Mouse (Mus musculus) stomach, embryonic 14.5 days (tissue): Measurements from ENCODE around the gene Tifa. TPM values are rescaled to one million over a fixed set of nuclear protein-coding genes. Genes with fewer than 3 reads are reported as not detected.

Experiments
- ATAC-seq: fragments of 200-750 bp; cut with Nextera tagmentation; 2 replicates; pipeline ENCODE4 v1.8.0; 2017; ENCODE audit warnings: low read depth, moderate TSS enrichment; ENCODE audit not compliant: insufficient number of reproducible peaks, insufficient read depth, low FRiP score
- H3K27ac ChIP-seq: fragments of 300-500 bp; sonication (generic); 2 replicates; pipeline ENCODE4 v1.5.1; 2014; ENCODE audit warnings: mild to moderate bottlenecking, low read length, moderate library complexity, mixed read lengths
- H3K27me3 ChIP-seq: fragments of 300-500 bp; sonication (generic); 2 replicates; pipeline ENCODE4 v1.6.1; 2014; ENCODE audit warnings: low read length, control low read depth, mixed read lengths; ENCODE audit not compliant: control insufficient read depth, insufficient read depth
- H3K36me3 ChIP-seq: fragments of 300-500 bp; sonication (generic); 2 replicates; pipeline ENCODE4 v1.6.1; 2014; ENCODE audit warnings: mild to moderate bottlenecking, control low read depth, low read length, moderate library complexity, mixed read lengths; ENCODE audit not compliant: control insufficient read depth, insufficient read depth
- H3K4me1 ChIP-seq: fragments of 300-500 bp; sonication (generic); 2 replicates; pipeline ENCODE4 v1.6.1; 2014; ENCODE audit warnings: low read length, control low read depth, mixed read lengths; ENCODE audit not compliant: control insufficient read depth, insufficient read depth
- H3K4me2 ChIP-seq: fragments of 300-500 bp; sonication (generic); replicated peaks from 2 replicates; pipeline ENCODE4 v1.6.1; 2014; ENCODE audit warnings: low read depth, low read length, control low read depth
- H3K4me3 ChIP-seq: fragments of 300-500 bp; sonication (generic); 2 replicates; pipeline ENCODE4 v1.5.1; 2014; ENCODE audit warnings: low read depth, low read length, control low read depth
- H3K9ac ChIP-seq: fragments of 300-500 bp; sonication (generic); replicated peaks from 2 replicates; pipeline ENCODE4 v1.6.1; 2014; ENCODE audit warnings: low read depth, mild to moderate bottlenecking, control low read depth, low read length, moderate library complexity, mixed read lengths
- H3K9me3 ChIP-seq: fragments of 300-500 bp; sonication (generic); 2 replicates; pipeline ENCODE4 v1.6.1; 2016; ENCODE audit warnings: low read depth, low read length, control low read depth; ENCODE audit not compliant: control insufficient read depth
- WGBS: fragments of 180-500 bp; shearing (Covaris S2); extraction: QIAGEN DNeasy Blood & Tissue Kit; methylation state at CpG from one replicate; pipeline ENCODE4 v1.1.7; 2014; 5-methylcytosine and 5-hydroxymethylcytosine counted together
- polyA plus RNA-seq: library from polyadenylated mRNA; unstranded; fragments of >200 nt; fragmentation: Nextera tagmentation; extraction: Ambion mirVana; gene quantifications from 2 replicates; pipeline ENCODE4 v1.2.1, GENCODE M21; 2014

The Tifa gene
- polyA plus RNA-seq, 1 experiment from 2014 or later, result 6.1 TPM

GRCm38 (mm10) chr3:127868880-127869279 is 79.3 kb downstream of the Tifa start:
- Histone ChIP-seq H3K4me3 (no peak overlapping the region), H3K4me2 (no peak overlapping the region), H3K27me3 (no peaks in the 10 kb centered on the region), H3K4me1 (peaks cover 5% of the 10 kb centered on the region; the same call in 1 of the 2 replicates), H3K27ac (no peak overlapping the region), H3K9ac (no peak overlapping the region), H3K36me3 (no peaks in the 10 kb centered on the region), H3K9me3 (no peaks in the 10 kb centered on the region)
- no peak for ATAC-seq
- 58% methylated on average over 5 of the region's 5 CpGs for WGBS

DNA sequence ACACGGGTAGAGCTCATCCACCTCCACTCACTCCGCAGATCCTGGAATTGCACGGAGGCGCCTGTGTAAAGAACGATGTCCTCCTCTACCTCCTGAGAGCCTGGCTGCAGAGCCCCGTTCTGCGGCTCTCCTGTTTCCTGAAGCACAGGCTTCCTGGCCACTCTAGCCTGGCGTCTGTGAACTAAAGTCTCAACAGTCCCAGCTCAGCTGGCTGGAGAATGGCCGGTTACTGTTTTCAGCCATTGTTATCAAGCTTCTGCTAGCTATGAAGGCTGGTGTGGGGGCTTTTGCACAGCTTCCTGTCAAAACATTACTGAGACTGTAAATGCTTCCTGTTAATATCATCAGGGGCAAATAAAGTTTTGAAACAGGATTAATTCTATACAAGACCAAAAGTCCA is 82.0 kb downstream of the Tifa start:
- Histone ChIP-seq H3K36me3 (no peaks in the 10 kb centered on the region), H3K27me3 (no peaks in the 10 kb centered on the region), H3K27ac (no peak overlapping the region), H3K4me3 (no peak overlapping the region), H3K9ac (no peak overlapping the region), H3K9me3 (no peaks in the 10 kb centered on the region), H3K4me2 (no peak overlapping the region), H3K4me1 (peaks cover 5% of the 10 kb centered on the region; the same call in 1 of the 2 replicates)
- ATAC-seq, result no peak
- 76% methylated on average over 9 of the region's 9 CpGs for WGBS

GRCm38 (mm10) chr3:127874254-127874883 is 84.8 kb downstream of the Tifa start:
- WGBS, result 13% methylated on average over 4 of the region's 4 CpGs
- ATAC-seq, result peak; percentile 82; the same call in 1 of the 2 replicates
- H3K4me3 ChIP-seq, result no peak overlapping the region
- H3K4me1 ChIP-seq, result peaks cover 5% of the 10 kb centered on the region; the same call in 1 of the 2 replicates
- no peak overlapping the region for H3K9ac ChIP-seq
- no peaks in the 10 kb centered on the region for H3K9me3 ChIP-seq
- no peaks in the 10 kb centered on the region for H3K27me3 ChIP-seq
- no peaks in the 10 kb centered on the region for H3K36me3 ChIP-seq
- H3K4me2 ChIP-seq, result no peak overlapping the region
- no peak overlapping the region for H3K27ac ChIP-seq

DNA sequence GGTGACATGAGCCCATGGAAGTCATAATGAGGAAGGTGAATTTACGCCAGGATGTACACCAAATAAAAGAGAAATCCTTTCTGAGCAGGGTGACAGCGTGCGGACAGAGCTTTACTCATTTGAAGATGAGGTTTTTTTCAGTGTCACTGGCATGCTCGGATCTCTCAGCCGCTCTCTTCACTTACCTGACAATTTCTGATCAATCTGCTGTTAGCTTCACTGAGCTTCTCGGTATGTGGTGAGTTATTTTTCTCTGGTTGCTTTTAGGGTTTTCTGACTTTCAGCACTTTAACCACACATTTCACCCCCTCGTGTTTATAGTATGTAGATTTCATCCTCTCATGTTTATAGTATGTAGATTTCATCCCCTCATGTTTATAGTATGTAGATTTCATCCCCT is 85.5 kb downstream of the Tifa start:
- WGBS, result 61% methylated on average over 7 of the region's 7 CpGs
- Histone ChIP-seq H3K27me3 (no peaks in the 10 kb centered on the region), H3K27ac (no peak overlapping the region), H3K4me3 (no peak overlapping the region), H3K4me2 (no peak overlapping the region), H3K4me1 (peaks cover 5% of the 10 kb centered on the region; the same call in 1 of the 2 replicates), H3K9me3 (no peaks in the 10 kb centered on the region), H3K9ac (no peak overlapping the region), H3K36me3 (no peaks in the 10 kb centered on the region)
- no peak for ATAC-seq

DNA sequence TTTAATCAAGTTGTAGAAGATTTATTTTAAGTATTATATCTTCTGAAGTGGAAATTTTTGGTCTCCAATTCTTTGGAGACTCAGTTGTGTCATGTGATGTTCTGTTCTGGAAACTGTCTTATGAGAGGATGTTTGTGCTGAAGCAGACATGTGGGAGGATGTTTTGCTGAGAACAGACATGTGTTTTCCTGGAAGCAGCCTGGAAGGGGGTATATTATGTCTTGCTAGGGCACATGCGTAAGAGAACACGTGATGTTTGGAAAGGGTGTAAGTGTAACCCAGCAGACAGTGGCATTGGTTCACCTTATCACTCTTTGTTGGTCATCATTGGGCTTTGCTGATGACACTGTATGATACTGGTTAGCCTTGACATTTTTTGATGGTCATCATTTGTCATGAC is 85.9 kb downstream of the Tifa start:
- no peak overlapping the region for H3K4me3 ChIP-seq
- H3K4me1 ChIP-seq, result peaks cover 5% of the 10 kb centered on the region; the same call in 1 of the 2 replicates
- no peak overlapping the region for H3K4me2 ChIP-seq
- no peak overlapping the region for H3K9ac ChIP-seq
- 83% methylated on average over 2 of the region's 2 CpGs for WGBS
- no peaks in the 10 kb centered on the region for H3K36me3 ChIP-seq
- H3K27ac ChIP-seq, result no peak overlapping the region
- no peaks in the 10 kb centered on the region for H3K9me3 ChIP-seq
- no peak for ATAC-seq
- no peaks in the 10 kb centered on the region for H3K27me3 ChIP-seq

DNA sequence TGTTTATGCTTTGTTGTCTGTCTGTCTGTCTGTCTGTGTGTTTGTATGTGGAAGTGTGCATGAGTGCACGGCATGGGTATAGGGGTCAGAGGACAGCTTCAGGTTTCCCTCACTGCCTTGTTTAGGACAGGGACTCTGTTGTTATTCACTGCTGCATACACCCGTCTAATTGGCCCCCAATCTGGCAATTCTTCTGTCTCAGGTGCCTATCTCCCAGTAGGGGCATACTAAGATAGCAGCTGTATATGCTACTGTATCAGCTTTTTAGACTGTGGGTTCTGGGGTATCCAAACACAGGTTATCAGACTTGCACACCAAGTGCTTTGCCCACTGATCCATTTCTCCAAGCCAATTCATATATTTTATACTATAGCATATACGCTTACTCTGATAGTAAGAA is 90.4 kb downstream of the Tifa start:
- 92% methylated on average over 3 of the region's 3 CpGs for WGBS
- Histone ChIP-seq H3K4me3 (no peak overlapping the region), H3K27me3 (no peaks in the 10 kb centered on the region), H3K4me1 (no peaks in the 10 kb centered on the region), H3K27ac (no peak overlapping the region), H3K9me3 (no peaks in the 10 kb centered on the region), H3K4me2 (no peak overlapping the region), H3K9ac (no peak overlapping the region), H3K36me3 (no peaks in the 10 kb centered on the region)
- ATAC-seq, result no peak

DNA sequence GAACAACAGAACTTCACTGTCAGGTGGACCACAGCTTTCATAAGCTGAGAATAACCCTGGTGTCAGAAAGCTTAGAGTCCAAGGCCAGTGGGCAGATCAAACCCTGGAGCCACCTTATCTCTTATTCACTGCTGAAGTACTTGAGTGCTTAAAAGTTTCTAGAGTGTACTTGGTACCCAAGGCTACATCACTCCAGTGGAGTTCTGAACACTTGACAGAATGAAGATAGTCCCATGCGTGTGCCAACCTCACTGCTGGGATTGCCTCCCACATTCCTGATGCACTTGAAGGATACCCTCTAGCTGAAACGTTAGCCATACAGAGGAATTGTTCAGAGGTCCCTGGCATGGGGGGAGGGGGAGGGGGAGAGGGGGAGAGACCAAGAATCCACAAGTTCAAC is 92.1 kb downstream of the Tifa start:
- 60% methylated on average over 2 of the region's 2 CpGs for WGBS
- no peak overlapping the region for H3K27ac ChIP-seq
- H3K4me1 ChIP-seq, result no peaks in the 10 kb centered on the region
- no peak overlapping the region for H3K4me3 ChIP-seq
- ATAC-seq, result no peak
- no peaks in the 10 kb centered on the region for H3K9me3 ChIP-seq
- H3K9ac ChIP-seq, result no peak overlapping the region
- H3K36me3 ChIP-seq, result no peaks in the 10 kb centered on the region
- H3K4me2 ChIP-seq, result no peak overlapping the region
- H3K27me3 ChIP-seq, result no peaks in the 10 kb centered on the region
